Mouse (Mus musculus): Measurements from ENCODE around the gene 6030445D17Rik.

GRCm38 (mm10) chr4:136441354-136442043, 20.6 kb upstream of the 6030445D17Rik start:
- TF ChIP-seq POLR2A (IDR thresholded peaks at IDR 0.05; ENCODE audit: borderline replicate concordance, insufficient read depth, low read length) (no peak), CTCF (IDR thresholded peaks at IDR 0.05; ENCODE audit: borderline replicate concordance, insufficient read depth, low read depth, low read length) (no peak)
